Mouse (Mus musculus): ENCODE measurements at regions not wholly inside any gene's neighbourhood (a gene's known extent, or its start where the extent isn't known, plus 50 kb on each side); places are given as distances from the start of the nearest gene placed in this dataset.

DNA sequence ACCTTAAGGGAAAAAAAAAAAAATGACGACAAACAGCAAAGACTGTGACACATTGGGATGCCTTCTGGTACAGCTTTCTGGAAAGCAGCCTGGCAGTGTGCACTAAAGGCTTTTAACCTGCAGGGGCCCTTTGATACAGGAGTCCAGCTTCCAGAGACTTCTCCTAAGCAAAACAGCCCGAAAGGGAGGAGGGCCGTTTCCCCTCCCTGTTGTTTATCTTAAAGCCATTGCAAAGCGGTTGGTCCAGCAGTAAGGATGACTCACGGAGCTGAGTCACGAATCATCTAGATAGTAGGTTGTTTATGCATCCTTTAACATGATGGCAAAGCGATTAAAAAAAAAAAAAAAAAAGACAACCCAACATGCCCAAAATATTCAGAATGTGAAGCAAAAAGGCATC, 70.4 kb upstream of the Rap1b start:
- ATAC-seq (ENCODE audit: low FRiP score, low read depth): no peak
- Histone ChIP-seq H3K4me2 (replicated peaks) (no peak overlapping the region), H3K27ac (replicated peaks) (no peak overlapping the region), H3K9ac (replicated peaks) (no peak overlapping the region), H3K36me3 (no peaks in the 10 kb centered on the region), H3K27me3 (no peaks in the 10 kb centered on the region), H3K9me3 (no peaks in the 10 kb centered on the region), H3K4me1 (no peaks in the 10 kb centered on the region), H3K4me3 (no peak overlapping the region)
- 73% methylated on average over 7 of the region's 7 CpGs for WGBS

DNA sequence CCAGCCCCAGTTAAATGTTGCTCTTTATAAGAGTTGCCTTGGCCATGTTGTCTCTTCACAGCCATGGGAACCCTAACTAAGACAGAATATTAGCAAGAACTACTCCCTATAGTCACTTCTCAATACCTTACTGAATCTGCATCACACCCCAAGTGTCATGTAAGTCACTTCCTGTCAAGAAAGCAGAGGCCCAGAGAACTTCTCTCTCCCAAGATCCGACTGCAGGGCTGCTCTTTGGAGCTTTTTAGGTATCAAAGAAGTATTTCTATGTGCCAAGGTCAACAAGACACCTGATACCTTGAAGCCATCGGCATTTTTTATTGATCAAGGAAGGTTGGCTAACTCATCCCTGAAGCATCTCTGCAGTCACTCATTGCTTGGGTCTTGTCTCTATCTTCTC, 72.0 kb upstream of the Rap1b start:
- Histone ChIP-seq H3K9me3 (no peaks in the 10 kb centered on the region), H3K27ac (replicated peaks) (no peak overlapping the region), H3K9ac (replicated peaks) (no peak overlapping the region), H3K4me3 (no peak overlapping the region), H3K27me3 (no peaks in the 10 kb centered on the region), H3K36me3 (no peaks in the 10 kb centered on the region), H3K4me2 (replicated peaks) (no peak overlapping the region), H3K4me1 (no peaks in the 10 kb centered on the region)
- 83% methylated on average over 2 of the region's 2 CpGs for WGBS
- ATAC-seq (ENCODE audit: low FRiP score, low read depth): no peak

- 78% methylated on average over 8 of the region's 8 CpGs for WGBS
- H3K4me3 ChIP-seq: no peak overlapping the region
- H3K27me3 ChIP-seq: no peaks in the 10 kb centered on the region
- H3K27ac ChIP-seq (replicated peaks): no peak overlapping the region
- no peaks in the 10 kb centered on the region for H3K36me3 ChIP-seq
- no peaks in the 10 kb centered on the region for H3K4me1 ChIP-seq
- no peak for ATAC-seq (ENCODE audit: low FRiP score, low read depth)
- no peak overlapping the region for H3K4me2 ChIP-seq (replicated peaks)
- no peaks in the 10 kb centered on the region for H3K9me3 ChIP-seq
- no peak overlapping the region for H3K9ac ChIP-seq (replicated peaks)
These were observed 72.8 kb upstream of the Rap1b start for GRCm38 (mm10) chr10:117918616-117919015.

DNA sequence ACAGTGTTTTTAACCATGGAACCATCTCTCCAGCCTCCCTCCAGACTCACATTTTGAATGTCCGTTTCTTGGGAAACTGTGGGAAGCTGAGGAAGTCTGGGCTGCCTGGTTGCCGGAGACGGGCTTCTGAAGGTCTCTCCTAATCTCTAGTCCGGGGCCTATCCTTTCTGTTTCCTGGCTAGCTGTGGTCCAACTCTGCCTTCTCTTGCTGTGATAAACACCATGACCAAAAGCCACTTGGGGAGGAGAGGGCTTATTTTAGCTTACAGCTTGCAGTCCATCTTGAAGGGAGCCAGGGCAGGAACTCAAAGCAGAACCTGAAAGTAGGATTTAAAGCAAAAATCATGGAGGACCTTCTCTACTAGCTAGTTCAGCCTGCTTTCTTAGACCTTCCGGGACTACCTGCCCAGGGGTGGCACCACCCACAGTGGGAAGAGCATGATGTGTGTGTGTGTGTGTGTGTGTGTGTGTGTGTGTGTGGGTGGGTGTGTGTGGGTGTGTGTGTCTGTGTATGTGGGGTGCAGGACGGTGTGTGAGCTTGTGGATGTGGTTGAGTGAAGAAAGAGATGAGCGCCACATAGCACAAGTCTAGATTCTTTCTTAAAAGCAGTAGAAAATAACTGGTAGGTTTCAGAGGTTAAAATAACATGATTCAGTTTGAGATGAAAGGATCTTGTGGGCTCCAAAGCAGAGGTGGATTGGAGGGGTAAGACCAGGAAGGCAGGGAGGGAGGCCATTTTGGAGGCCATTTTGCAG, 73.5 kb upstream of the Rap1b start:
- no peak overlapping the region for H3K4me2 ChIP-seq (replicated peaks)
- H3K27me3 ChIP-seq: no peaks in the 10 kb centered on the region
- H3K9me3 ChIP-seq: no peaks in the 10 kb centered on the region
- no peaks in the 10 kb centered on the region for H3K4me1 ChIP-seq
- WGBS: 88% methylated on average over 7 of the region's 7 CpGs
- H3K4me3 ChIP-seq: no peak overlapping the region
- H3K27ac ChIP-seq (replicated peaks): no peak overlapping the region
- H3K9ac ChIP-seq (replicated peaks): no peak overlapping the region
- no peaks in the 10 kb centered on the region for H3K36me3 ChIP-seq
- no peak for ATAC-seq (ENCODE audit: low FRiP score, low read depth)

GRCm38 (mm10) chr10:117925186-117925585, 79.4 kb upstream of the Rap1b start:
- Histone ChIP-seq H3K4me3 (no peak overlapping the region), H3K4me1 (0 out of 2 replicates have a peak, but pooled peaks cover 2% of the 10 kb centered on the region), H3K27me3 (no peaks in the 10 kb centered on the region), H3K27ac (replicated peaks) (no peak overlapping the region), H3K36me3 (no peaks in the 10 kb centered on the region), H3K4me2 (replicated peaks) (no peak overlapping the region), H3K9ac (replicated peaks) (no peak overlapping the region), H3K9me3 (no peaks in the 10 kb centered on the region)
- WGBS: 93% methylated on average over 7 of the region's 7 CpGs
- no peak for ATAC-seq (ENCODE audit: low FRiP score, low read depth)

GRCm38 (mm10) chr10:117925611-117926555, 80.0 kb upstream of the Rap1b start:
- Histone ChIP-seq H3K9ac (replicated peaks) (no peak overlapping the region), H3K27me3 (no peaks in the 10 kb centered on the region), H3K27ac (replicated peaks) (no peak overlapping the region), H3K36me3 (no peaks in the 10 kb centered on the region), H3K9me3 (no peaks in the 10 kb centered on the region), H3K4me1 (0 out of 2 replicates have a peak, but pooled peaks cover 2% of the 10 kb centered on the region), H3K4me2 (replicated peaks) (no peak overlapping the region), H3K4me3 (no peak overlapping the region)
- no peak for ATAC-seq (ENCODE audit: low FRiP score, low read depth)
- WGBS: 95% methylated on average over 31 of the region's 31 CpGs

DNA sequence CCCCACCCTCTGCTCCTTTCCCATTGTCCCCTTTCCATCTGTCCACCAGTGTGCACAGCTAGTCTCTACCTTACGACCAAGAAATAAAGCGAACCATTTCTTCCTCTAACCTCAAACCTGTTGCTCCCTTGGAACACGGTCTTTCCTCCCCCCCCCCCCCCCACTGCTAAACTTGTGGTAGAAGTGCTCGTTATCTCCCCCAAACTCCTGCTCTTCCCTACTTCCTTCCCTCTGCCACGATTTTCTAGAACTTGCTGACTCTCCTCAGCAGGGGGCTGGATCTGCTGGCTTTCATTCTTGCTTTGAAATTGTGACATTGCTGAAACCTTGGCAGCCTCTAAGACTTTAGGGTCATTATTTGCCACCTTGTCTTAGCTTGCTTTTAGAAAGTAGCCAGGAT, 83.2 kb upstream of the Rap1b start:
- 57% methylated on average over 5 of the region's 5 CpGs for WGBS
- Histone ChIP-seq H3K4me3 (no peak overlapping the region), H3K9me3 (no peaks in the 10 kb centered on the region), H3K4me2 (replicated peaks) (no peak overlapping the region), H3K4me1 (0 out of 2 replicates have a peak, but pooled peaks cover 2% of the 10 kb centered on the region), H3K9ac (replicated peaks) (no peak overlapping the region), H3K27ac (replicated peaks) (no peak overlapping the region), H3K27me3 (no peaks in the 10 kb centered on the region), H3K36me3 (no peaks in the 10 kb centered on the region)
- ATAC-seq (ENCODE audit: low FRiP score, low read depth): no peak

DNA sequence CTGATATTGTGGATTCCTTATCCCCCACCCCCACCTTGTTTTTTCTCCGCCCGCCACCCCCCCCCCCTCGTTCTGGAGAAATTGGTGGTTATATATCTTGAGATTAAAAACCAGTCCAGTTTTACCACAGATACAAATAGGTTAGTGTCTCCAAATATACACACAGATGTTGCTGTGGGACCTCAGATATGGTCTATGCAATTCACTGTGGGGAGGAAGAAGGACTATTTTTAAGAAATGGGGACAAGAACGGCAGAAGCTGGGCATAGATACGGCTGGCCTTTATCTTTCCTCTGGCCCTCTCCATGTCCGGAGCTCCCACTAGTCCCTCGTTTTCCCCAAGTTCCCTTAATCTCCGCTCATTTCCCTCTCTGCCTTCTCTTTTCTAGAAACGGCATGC, 89.0 kb upstream of the Rap1b start:
- Histone ChIP-seq H3K4me3 (no peak overlapping the region), H3K36me3 (no peaks in the 10 kb centered on the region), H3K4me1 (no peaks in the 10 kb centered on the region), H3K4me2 (replicated peaks) (no peak overlapping the region), H3K9me3 (no peaks in the 10 kb centered on the region), H3K9ac (replicated peaks) (no peak overlapping the region), H3K27me3 (no peaks in the 10 kb centered on the region), H3K27ac (replicated peaks) (no peak overlapping the region)
- no peak for ATAC-seq (ENCODE audit: low FRiP score, low read depth)
- 83% methylated on average over 9 of the region's 9 CpGs for WGBS

- Histone ChIP-seq H3K27me3 (no peaks in the 10 kb centered on the region), H3K9me3 (no peaks in the 10 kb centered on the region), H3K4me1 (no peaks in the 10 kb centered on the region), H3K36me3 (no peaks in the 10 kb centered on the region), H3K27ac (replicated peaks) (no peak overlapping the region), H3K4me2 (replicated peaks) (no peak overlapping the region), H3K9ac (replicated peaks) (no peak overlapping the region), H3K4me3 (no peak overlapping the region)
- 73% methylated on average over 8 of the region's 8 CpGs for WGBS
- ATAC-seq (ENCODE audit: low FRiP score, low read depth): no peak
These were observed 92.9 kb upstream of the Rap1b start for GRCm38 (mm10) chr10:117938717-117939116.

DNA sequence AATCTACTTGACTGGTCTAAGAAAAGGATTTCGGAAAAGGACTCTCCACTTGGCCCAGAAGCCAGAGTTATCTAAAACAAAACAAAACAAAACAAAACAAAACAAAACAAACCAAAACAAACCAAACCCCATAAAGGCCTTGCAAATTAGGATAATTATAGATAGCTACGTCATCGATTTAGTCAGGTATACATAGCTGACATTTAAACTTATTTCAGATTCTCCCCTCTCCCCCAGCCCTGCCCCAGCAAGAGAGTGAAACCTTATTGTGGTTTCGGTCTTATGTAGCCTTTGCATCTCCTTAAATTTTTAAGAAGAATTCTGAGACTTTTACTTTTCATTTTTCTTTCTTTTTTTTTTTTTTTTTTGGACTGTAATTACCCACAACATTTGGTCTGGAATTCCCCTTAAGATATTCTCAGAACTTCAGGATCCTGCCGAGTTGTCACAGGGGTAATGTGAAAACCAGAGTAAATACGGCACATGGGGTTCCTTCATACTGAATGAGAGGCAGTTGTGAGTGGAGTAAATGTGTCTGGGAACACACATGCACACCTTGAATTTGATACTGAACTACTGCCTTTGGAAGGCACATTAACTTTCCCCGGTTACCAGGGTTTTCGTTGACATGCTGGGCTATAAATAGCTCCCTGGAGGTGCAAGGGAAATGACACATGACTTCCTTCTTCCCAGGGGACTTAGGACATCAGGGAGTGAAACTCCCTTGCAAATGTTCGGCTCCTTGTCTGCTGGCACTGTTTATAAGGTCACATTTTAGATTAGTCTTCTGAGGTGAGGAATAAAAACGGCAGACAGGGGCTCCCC, 94.8 kb upstream of the Rap1b start:
- Histone ChIP-seq H3K4me1 (no peaks in the 10 kb centered on the region), H3K9ac (replicated peaks) (no peak overlapping the region), H3K4me3 (no peak overlapping the region), H3K9me3 (no peaks in the 10 kb centered on the region), H3K27me3 (no peaks in the 10 kb centered on the region), H3K27ac (replicated peaks) (no peak overlapping the region), H3K4me2 (replicated peaks) (no peak overlapping the region), H3K36me3 (no peaks in the 10 kb centered on the region)
- 73% methylated on average over 10 of the region's 10 CpGs for WGBS
- ATAC-seq (ENCODE audit: low FRiP score, low read depth): no peak

GRCm38 (mm10) chr10:117941266-117941651, 95.4 kb upstream of the Rap1b start:
- no peaks in the 10 kb centered on the region for H3K36me3 ChIP-seq
- no peak for ATAC-seq (ENCODE audit: low FRiP score, low read depth)
- no peaks in the 10 kb centered on the region for H3K4me1 ChIP-seq
- H3K9me3 ChIP-seq: no peaks in the 10 kb centered on the region
- no peaks in the 10 kb centered on the region for H3K27me3 ChIP-seq
- no peak overlapping the region for H3K9ac ChIP-seq (replicated peaks)
- WGBS: 73% methylated on average over 3 of the region's 3 CpGs
- no peak overlapping the region for H3K4me3 ChIP-seq
- no peak overlapping the region for H3K27ac ChIP-seq (replicated peaks)
- no peak overlapping the region for H3K4me2 ChIP-seq (replicated peaks)
